Mouse (Mus musculus): ENCODE data around the gene Syvn1. TPM values are rescaled to one million over a fixed set of nuclear protein-coding genes. Genes with fewer than 3 reads are reported as not detected.

The Syvn1 gene
- total RNA-seq, 2 experiments from 2014 or later, result 45.4 to 49.5 TPM

DNA sequence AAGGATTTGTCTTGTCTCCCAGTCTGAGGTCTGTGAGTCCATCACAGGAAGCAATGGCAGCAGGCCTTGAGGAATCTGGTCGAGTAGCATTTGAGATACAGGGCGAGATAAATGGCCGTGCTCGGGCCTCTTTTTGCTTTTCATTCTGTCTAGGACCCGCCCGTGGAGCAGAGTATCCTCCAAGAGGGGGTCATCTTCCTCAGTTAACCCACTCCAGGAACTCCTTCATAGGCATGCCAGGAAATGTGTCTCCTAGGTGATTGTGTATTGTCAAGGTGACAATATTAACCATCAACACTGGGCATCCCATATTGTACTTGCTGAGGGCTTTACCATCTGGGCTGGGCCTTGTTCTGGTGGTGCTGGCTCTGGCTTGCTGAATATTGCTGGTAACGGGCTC is 47.7 kb downstream of the Syvn1 start, which contains the start of gene AC131692.1:
Gene AC131692.1, plus strand, starts transcription at position 301 of the 400 bp plus-strand sequence.
- DNase-seq (ENCODE audit: low spot score in 2 of 2), result no peak
- intact Hi-C loops (cut with DNase I), result no loop called here

DNA sequence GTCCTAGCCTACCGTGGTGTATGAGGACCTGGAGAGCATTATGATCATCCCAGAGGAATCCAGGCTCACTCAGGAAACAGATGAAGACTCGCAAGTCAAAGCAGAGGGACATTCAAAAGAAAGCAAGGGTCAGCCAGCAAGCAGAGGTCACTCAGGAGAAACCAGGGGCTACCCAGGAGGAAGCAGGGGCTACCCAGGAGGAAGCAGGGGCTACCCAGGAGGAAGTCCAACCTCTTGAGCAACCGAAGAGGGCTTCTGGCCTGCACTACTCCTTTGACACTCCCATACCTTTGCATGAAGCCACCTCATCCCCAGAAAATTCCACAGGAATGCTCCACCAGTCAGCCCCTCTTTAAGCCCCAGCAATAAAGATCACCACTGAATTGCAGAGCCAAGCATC is 51.5 kb downstream of the Syvn1 start:
- no peak for DNase-seq (ENCODE audit: low spot score in 2 of 2)
- intact Hi-C loops (cut with DNase I), result no loop called here

DNA sequence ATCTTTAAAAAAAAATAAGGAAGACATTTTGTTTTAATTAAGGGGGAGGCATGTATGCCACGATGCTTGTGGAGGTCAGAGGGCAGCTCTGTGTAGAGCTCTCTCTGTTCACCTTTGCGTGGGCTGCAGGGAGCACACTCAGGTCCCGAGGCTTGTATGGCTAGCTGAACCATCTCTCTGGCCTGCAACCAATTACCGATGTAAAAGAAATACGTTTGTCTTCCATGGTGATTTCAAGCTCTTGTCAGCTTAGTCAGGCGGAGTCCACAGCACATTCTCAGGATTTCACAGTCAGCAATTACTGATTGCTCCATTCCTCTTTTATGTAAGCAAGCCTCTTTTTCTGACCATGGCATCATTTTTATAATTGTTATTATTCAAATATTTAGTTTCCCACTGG is 54.8 kb downstream of the Syvn1 start:
- intact Hi-C loops (cut with DNase I), result no loop called here
- no peak for DNase-seq (ENCODE audit: low spot score in 2 of 2)

DNA sequence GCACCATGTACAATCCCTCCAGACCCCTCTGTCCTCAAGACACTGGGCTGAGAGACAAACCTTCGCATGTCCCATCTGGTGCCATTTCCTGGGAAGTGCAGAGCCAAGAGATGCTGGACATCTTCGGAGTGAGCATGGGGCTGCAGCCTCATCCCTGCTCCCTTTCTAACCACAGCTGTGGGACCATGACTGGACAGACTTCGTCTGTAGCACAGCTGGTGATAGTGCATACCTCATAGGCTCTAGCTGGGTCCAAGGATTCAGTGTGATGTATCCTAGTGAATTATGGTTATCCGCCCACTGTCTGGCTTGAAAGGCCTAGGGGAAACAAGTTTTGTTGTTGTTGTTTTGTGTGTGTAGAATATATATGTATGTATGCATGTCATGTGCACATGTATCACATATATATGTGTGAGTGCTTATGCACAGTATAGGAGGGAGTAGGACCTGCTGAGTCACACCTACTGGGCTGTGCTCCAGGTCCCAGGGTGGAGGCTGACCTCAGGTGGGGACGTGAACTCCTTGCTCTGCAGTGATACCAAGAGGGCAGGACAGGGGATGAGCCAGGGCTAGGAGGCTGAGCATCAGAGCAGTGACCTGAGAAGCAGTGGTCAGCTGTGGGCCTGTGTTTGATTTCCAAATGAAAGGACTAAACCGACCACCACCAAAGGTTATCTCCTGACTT is 55.9 kb downstream of the Syvn1 start:
- intact Hi-C loops (cut with DNase I), result no loop called here
- DNase-seq (ENCODE audit: low spot score in 2 of 2), result no peak

Small RNA genes lying within 50 kb of the gene (microRNA-seq; reads per million reads assigned to microRNA genes)
- 4.4 to 4.5 reads per million in 2 experiments for gene Mir6988

Other genes starting within 250 kb of the Syvn1 start
- 10 to 100 TPM in 1 of 2 experiments, 1 to 10 TPM in 1; 9.5 to 14.6 TPM for gene Frmd8, start 171.3 kb upstream of the Syvn1 start, total RNA-seq (2021)
- 1 to 10 TPM; 2.5 to 3.0 TPM for gene Slc25a45, start 168.8 kb upstream of the Syvn1 start, total RNA-seq (2021)
- gene Tigd3, start 152.4 kb upstream of the Syvn1 start, total RNA-seq (2021), result 1 to 10 TPM; 4.5 to 5.5 TPM
- gene Dpf2, start 133.6 kb upstream of the Syvn1 start, total RNA-seq (2021), result 10 to 100 TPM; 84.1 to 96.1 TPM
- gene Cdc42ep2, start 121.8 kb upstream of the Syvn1 start, total RNA-seq (2021), result 1 to 10 TPM; 6.2 to 6.6 TPM
- gene Pola2, start 82.4 kb upstream of the Syvn1 start, total RNA-seq (2021), result 1 to 10 TPM; 3.8 to 5.6 TPM
- gene Slc22a20, start 60.4 kb upstream of the Syvn1 start, total RNA-seq (2021), result not detected
- 10 to 100 TPM; 17.5 to 18.5 TPM for gene Capn1, start 30.7 kb upstream of the Syvn1 start, total RNA-seq (2021)
- 10 to 100 TPM; 45.1 to 47.0 TPM for gene Mrpl49, start 11.2 kb downstream of the Syvn1 start, total RNA-seq (2021)
- gene Fau, start 11.3 kb downstream of the Syvn1 start, total RNA-seq (2021), result 100 to 1,000 TPM; 593 to 625 TPM
- gene Znhit2, start 14.6 kb downstream of the Syvn1 start, total RNA-seq (2021), result 10 to 100 TPM; 33.4 to 38.1 TPM
- 10 to 100 TPM; 24.9 to 25.2 TPM for gene Tm7sf2, start 21.8 kb downstream of the Syvn1 start, total RNA-seq (2021)
- gene Vps51, start 30.7 kb downstream of the Syvn1 start, total RNA-seq (2021), result 10 to 100 TPM; 71.9 to 77.6 TPM
- gene Tmem262, start 33.5 kb downstream of the Syvn1 start, total RNA-seq (2021), result not detected
- gene Gm28374, start 35.7 kb downstream of the Syvn1 start, total RNA-seq (2021), result under 1 TPM; 0.53 to 0.55 TPM
- 10 to 100 TPM; 36.5 to 37.2 TPM for gene Zfpl1, start 38.4 kb downstream of the Syvn1 start, total RNA-seq (2021)
- under 1 TPM; 0.18 to 0.34 TPM for gene Cdca5, start 38.4 kb downstream of the Syvn1 start, total RNA-seq (2021)
- not detected for gene AC131692.1, start 47.8 kb downstream of the Syvn1 start, total RNA-seq (2021)
- gene Naaladl1, start 59.2 kb downstream of the Syvn1 start, total RNA-seq (2021), result under 1 TPM in 1 of 2 experiments, not detected in 1; 0.21 TPM
- 10 to 100 TPM; 23.7 to 25.0 TPM for gene Sac3d1, start 72.1 kb downstream of the Syvn1 start, total RNA-seq (2021)
- gene Snx15, start 81.7 kb downstream of the Syvn1 start, total RNA-seq (2021), result 10 to 100 TPM; 36.2 to 43.6 TPM
- gene Batf2, start 94.4 kb downstream of the Syvn1 start, total RNA-seq (2021), result under 1 TPM in 1 of 2 experiments, not detected in 1; 0.71 TPM
- 10 to 100 TPM; 71.5 to 76.8 TPM for gene Arl2, start 95.0 kb downstream of the Syvn1 start, total RNA-seq (2021)
- gene Majin, start 137.8 kb downstream of the Syvn1 start, total RNA-seq (2021), result under 1 TPM in 1 of 2 experiments, not detected in 1; 0.53 TPM
- not detected for gene Gpha2, start 179.8 kb downstream of the Syvn1 start, total RNA-seq (2021)
- gene Ppp2r5b, start 189.3 kb downstream of the Syvn1 start, total RNA-seq (2021), result 100 to 1,000 TPM; 153 to 165 TPM
- 10 to 100 TPM; 33.1 to 35.6 TPM for gene Atg2a, start 195.1 kb downstream of the Syvn1 start, total RNA-seq (2021)
- 10 to 100 TPM; 35.9 to 40.3 TPM for gene Ehd1, start 230.1 kb downstream of the Syvn1 start, total RNA-seq (2021)

Measured in left cerebral cortex, postnatal 25 days (tissue).